Mouse (Mus musculus) embryonic stem cell, embryonic (primary cell): Measurements from ENCODE around the gene Spef2.
"Not testable (repeated sequence)": the region's sequence is repeated elsewhere in the genome, so short reads cannot be mapped to it uniquely, and the experiment has no call there.

ENCODE experiments used
- CTCF ChIA-PET, 4 experiments: fragments of 300-600 bp in 2 of 4; fragments of 350-600 bp in 2 of 4; sonication (Branson Sonifier 250); formaldehyde crosslinking; loops; one replicate each; lab custom pipeline; 2022; ENCODE audit warnings: inconsistent platforms in 2 of 4; lab: Charles Lee
- POLR2A ChIA-PET, 4 experiments: fragments of 300-600 bp in 2 of 4; fragments of 350-600 bp in 2 of 4; sonication (Branson Sonifier 250); formaldehyde crosslinking; loops; one replicate each; lab custom pipeline; 2022; ENCODE audit warnings: antibody characterized with exemption in 4 of 4, inconsistent platforms in 1 of 4; lab: Charles Lee

The Spef2 gene

DNA sequence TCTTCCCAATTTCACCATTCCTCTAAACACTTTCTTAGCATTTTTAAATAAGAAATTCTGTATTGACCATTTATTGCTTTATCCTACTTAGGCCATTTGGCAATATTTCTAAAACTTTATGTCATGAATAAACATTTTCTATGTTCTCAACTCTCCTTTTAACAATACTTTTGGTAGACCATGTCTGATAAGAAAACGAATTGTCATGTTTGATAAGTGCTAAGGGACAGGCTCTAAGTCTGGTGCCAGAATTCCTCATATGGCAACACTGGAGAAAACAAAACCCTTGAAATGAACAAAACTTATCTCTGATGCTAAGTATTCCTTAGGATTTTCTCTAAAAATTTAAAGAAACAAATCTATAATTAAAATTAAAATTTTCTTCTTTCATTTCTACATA is 58.2 kb downstream of the Spef2 start:
- ChIA-PET CTCF (no interaction called here), POLR2A (interaction anchor here in 1 of 4 experiments (0.6 kb wide), 1 partner anchor 19 kb away, joined by 3 read pairs; no protein-coding TSS in a partner anchor)

- CTCF ChIA-PET = no interaction called here
- POLR2A ChIA-PET = no interaction called here
These were observed 65.2 kb downstream of the Spef2 start for GRCm38 (mm10) chr15:9683485-9683884.

DNA sequence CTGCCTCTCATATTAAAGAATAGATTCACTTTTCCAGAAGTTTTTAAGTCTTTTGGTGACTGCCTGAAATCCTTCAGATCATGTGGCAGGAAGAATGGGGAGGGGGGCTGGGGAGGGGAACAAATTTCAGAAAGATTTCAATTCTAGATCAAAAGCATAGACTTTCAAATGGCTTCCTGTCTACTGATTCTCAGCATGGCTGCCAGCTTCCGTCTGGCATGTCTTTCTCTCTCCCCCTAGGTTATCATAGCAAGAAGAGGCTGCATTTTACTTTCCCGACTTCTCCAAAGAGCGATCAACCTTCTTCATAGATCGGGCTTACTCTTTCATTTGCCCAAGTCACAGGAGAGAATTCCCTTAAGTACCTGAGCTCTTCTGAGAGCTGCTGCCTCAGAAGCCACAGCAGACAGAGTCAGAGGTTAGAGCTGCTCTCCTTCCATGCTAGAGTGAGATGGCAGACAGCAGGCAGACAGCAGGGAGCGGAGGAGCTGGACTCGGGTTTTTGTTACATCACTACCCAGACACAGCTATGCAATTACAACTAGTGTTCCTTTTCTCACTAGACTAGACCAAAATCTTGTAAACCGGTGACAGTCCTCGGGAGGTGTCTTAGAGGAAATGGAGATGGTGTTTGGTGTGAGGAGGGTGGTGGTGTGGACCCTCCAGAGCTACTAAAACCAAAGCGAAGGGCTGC is 71.2 kb downstream of the Spef2 start:
- POLR2A ChIA-PET = no interaction called here
- CTCF ChIA-PET = no interaction called here

DNA sequence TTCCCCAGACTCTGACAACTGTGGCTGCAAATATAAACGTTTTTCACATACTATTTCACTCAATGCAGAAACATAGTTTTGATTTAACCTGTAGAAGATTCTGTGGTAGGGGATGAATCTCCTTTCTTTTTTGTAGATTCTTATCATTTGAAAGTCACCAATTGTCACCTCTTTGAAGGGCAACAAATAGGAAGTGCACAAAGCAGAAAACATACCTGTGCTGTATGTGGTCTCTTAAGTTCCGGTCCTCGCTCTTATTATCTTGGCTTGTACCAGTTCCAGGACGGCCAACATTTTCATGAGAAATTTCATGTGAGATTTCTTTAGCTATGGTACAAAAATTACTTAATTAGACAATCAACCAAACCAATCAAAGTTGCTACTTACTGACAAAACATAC is 80.1 kb downstream of the Spef2 start:
- POLR2A ChIA-PET = no interaction called here
- CTCF ChIA-PET = no interaction called here

GRCm38 (mm10) chr15:9664948-9665347 is 83.7 kb downstream of the Spef2 start:
- CTCF ChIA-PET, POLR2A ChIA-PET: not testable (repeated sequence)

DNA sequence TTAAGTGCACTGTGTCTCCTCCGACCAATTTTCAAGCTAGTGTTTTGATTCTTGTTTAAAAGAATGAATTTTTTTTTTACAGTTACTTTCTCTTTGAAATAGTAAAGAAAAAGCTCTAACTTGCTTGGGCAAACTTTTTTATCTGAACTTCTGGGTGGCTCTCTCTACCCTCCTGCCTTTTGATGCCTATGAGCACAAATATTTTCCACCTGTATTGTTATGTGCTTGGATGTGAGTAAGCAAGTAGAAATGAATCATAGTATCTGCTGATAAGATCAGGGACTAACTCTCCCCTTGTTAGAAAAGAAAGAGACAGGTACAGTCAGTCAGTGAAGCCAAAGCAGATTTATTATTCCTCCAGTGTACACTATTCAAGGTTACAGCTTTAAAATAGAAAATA is 87.5 kb downstream of the Spef2 start:
- ChIA-PET POLR2A (no interaction called here), CTCF (no interaction called here)

DNA sequence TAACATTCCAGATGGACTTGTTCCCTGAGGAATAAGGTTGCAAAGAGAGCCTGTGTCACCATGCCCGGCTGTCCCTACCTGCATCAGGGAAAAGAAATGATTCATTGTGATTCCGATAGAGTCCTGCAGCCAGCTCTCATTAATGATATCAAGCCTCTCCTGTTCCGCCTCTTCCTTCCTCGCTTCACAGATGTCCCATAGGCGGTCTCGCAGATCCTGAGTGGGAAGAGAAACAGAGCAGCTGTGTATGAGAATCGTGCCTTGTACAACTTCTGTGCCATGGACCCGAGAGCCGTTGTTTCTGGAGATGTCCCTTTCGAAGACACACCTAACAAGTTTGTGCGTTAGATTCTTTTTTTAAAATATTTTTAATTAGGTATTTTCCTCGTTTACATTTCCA is 114.2 kb downstream of the Spef2 start:
- POLR2A ChIA-PET = no interaction called here
- CTCF ChIA-PET = no interaction called here

DNA sequence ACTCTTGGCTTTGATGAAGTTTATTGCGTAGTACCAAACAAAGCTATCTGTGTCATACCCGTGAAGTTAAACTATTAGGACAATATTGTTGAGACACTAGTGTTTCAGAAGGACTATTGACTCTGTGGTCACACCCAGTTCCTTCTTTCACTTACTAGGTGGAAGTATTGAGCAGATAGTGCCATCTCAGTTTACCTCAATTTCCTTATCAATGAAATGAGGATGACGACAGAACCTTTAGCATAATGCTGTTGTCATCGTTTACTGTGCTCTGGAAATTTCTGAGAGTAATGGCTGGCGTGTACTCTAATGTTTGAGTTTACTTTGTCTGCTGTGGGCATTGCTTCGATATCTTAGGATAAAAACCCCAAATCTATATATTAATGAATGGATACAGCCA is 117.0 kb downstream of the Spef2 start:
- ChIA-PET POLR2A (no interaction called here), CTCF (no interaction called here)

DNA sequence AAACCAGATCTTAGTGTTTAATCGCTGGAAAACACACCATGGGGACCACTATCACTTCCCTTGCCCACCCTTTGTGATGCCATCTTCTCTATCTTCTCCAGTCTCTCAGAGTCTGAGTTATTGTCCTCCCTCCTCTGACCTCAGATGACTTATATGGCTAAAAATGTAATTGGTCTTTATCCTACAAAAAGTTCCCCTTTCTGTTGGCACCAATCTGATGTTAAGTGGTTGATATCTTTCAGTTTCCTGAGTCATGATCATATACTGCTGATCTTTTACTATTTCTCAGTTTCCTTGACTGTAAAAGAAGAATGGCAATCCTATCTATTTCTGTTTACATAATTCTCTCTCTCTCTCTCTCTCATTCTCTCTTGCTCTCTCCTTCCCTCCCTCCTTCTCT is 119.0 kb downstream of the Spef2 start:
- ChIA-PET CTCF (interaction anchor here in 1 of 4 experiments (0.6 kb wide), 1 partner anchor 71 kb away, joined by 5 read pairs; no protein-coding TSS in a partner anchor), POLR2A (no interaction called here)

GRCm38 (mm10) chr15:9624619-9625018 is 124.0 kb downstream of the Spef2 start:
- ChIA-PET CTCF (no interaction called here), POLR2A (no interaction called here)

DNA sequence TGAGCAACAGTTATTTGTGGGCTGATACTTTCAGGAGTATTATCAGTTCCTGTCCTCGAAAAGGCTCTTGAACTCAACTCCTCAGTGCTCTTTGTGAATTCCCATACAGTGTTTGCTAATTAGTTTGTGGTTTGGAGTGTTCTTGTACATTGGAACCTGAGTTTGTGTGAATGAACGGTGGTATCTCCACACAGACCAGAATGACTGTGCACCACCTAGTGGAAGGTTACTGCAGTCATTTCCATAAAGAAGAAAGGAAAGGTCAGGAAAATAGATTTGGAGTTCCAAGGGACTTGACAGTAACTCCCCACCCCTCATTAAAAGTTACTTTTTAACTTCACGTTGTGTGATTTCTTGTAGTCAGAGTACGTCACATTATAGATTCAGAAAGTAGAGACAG is 140.5 kb downstream of the Spef2 start:
- CTCF ChIA-PET = no interaction called here
- POLR2A ChIA-PET = no interaction called here

- ChIA-PET POLR2A (interaction anchor here in 1 of 4 experiments (0.5 kb wide), 1 partner anchor 508 kb away, joined by 3 read pairs; no protein-coding TSS in a partner anchor), CTCF (no interaction called here)
These were observed 148.6 kb downstream of the Spef2 start for GRCm38 (mm10) chr15:9600088-9600455.

GRCm38 (mm10) chr15:9599382-9600087 is 149.1 kb downstream of the Spef2 start:
- CTCF ChIA-PET = no interaction called here
- POLR2A ChIA-PET = interaction anchor here in 2 of 4 experiments (0.5 to 0.7 kb wide), 3 partner anchors 19 to 507 kb away, joined by 3 to 12 read pairs (median 3); no protein-coding TSS in a partner anchor

DNA sequence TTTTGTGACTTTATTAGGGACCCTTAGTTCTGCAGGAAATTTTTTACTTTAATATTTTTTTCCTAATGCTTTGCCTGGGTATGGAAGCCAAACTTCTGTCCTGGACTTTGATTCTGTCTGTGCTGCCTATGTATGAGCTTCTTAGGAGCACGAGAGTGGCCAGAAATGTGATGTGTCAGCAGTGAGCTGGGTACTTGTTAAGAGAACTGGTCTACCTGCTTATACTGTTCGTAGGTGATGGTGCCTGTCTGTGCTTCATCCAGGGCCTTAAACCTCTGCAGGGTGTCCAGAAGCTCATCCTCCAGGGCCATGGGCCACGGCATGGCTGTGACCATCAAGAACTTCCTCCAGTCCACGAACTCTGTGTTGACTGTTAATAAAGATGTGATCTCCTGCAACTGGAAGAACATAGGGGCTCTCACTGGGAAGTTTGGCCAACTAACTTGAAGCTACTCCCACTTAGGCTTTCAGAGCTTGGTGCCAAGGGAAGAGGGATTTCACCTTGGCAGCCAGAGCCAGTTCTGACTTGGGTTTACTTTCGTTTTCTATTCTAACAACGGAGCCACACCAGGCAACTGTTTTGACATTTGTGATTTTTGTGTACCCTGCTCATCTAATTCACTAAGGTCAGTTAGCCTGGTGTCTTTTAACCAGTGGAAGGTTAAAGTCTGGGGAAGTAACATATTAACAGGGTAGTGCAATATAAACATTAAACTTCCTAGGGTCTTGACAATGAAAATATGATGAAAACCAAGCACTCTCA is 152.2 kb downstream of the Spef2 start:
- ChIA-PET CTCF (interaction anchor here in 1 of 4 experiments (0.5 kb wide), 1 partner anchor 67 kb away, joined by 3 read pairs; no protein-coding TSS in a partner anchor), POLR2A (no interaction called here)

GRCm38 (mm10) chr15:9589939-9590338 is 158.7 kb downstream of the Spef2 start:
- POLR2A ChIA-PET = no interaction called here
- CTCF ChIA-PET = no interaction called here

DNA sequence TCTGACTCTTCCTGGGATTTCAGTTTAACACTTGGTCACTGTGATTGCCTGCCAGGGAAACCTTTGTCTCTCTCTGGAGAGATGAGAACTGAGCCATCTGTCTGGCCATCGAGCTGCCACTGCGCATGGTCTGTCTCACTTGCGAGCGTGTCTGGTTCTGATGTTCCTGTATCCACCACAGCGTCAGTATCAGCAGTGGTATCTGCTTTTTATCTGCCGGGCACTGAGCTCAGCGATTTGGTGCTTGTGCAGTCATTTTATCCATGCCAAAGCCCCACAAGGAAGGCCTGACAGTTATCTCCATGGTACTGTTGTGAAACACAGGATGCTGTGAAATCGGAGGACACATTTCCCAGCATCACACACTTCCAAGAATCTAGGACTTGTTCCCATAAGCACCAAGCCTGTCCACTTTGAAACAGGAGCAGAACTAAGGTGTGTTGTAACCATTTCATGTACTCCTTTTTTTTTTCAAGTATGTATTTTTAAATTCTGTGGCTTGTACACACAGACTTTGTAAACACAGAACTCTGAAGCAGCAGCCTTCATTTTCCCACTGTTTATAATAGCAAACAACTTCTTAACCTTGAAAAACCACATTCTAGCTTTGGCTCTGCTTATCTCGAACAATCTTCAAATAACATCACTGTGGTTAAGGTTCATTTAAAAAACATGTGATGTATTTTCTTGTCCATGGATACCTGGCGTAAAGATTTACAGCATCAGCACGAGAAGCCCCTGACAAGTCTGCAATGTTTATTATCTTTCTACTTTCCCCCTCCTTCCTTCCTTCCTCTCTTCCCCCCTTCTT is 168.0 kb downstream of the Spef2 start:
- ChIA-PET POLR2A (interaction anchor here in 2 of 4 experiments (0.5 to 1.7 kb wide), 7 partner anchors 10 to 470 kb away, joined by 3 to 5 read pairs (median 3); no protein-coding TSS in a partner anchor), CTCF (no interaction called here)

GRCm38 (mm10) chr15:9577303-9577702 is 171.4 kb downstream of the Spef2 start:
- CTCF ChIA-PET = no interaction called here
- POLR2A ChIA-PET = no interaction called here

GRCm38 (mm10) chr15:9574796-9575195 is 173.9 kb downstream of the Spef2 start:
- ChIA-PET CTCF (interaction anchor here in 1 of 4 experiments (0.6 kb wide), 1 partner anchor 112 kb away, joined by 3 read pairs; no protein-coding TSS in a partner anchor), POLR2A (no interaction called here)

DNA sequence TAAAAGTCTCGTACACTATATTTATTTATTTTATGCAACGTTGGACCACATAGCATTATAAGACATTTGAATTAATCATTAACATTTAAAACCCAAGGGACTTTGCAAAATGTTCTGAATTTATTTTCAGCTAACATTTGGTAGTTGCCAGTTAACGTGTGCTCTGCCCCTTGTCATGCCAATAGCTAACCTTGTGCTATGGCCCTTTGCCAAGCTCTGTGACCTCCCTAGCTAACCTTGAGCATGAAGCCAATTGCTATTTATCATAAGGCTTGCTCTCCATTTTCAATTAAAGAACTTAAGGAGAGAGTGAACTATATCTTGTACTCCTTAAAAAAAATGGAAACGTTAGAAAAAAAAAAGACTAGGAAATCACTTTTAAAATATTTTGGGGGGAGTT is 175.3 kb downstream of the Spef2 start:
- POLR2A ChIA-PET = no interaction called here
- CTCF ChIA-PET = no interaction called here
